Mouse (Mus musculus) G1E-ER4 (cell line): ENCODE results near the gene Inka1. TPM values are rescaled to one million over a fixed set of nuclear protein-coding genes. Genes with fewer than 3 reads are reported as not detected.

Experiments used
- GATA1 ChIP-seq: IDR thresholded peaks from one replicate; pipeline ENCODE4 v1.8.0; 2012; ENCODE audit warnings: low read length, inconsistent platforms
- polyA plus RNA-seq: library from polyadenylated mRNA; stranded (reverse); fragments of >175 nt; gene quantifications from 2 replicates; pipeline ENCODE4 v1.2.3, GENCODE M21; 2012

Inka1 gene
- polyA plus RNA-seq, 1 experiment, result 110 TPM

DNA sequence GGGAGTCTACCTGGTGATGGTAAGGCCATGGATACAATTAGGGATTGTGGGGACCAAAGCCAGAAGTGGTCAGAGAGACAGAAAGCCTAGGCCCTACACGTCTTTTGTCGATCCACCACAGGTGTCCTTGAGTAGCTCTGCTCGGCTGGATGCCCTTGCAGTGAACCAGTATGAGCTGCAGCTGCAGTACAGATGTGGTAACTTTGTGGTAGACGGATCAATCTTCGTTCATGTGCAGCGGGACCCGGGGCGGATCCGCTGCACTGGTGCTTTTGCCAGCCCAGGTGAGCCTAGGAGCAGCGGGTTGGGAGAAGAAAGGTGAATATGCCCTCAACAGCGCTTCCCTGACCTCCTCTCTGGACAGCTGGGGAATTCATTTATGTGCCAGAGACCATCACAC lies 7.3 kb upstream of the Inka1 start:
- no peak for TF ChIP-seq GATA1

DNA sequence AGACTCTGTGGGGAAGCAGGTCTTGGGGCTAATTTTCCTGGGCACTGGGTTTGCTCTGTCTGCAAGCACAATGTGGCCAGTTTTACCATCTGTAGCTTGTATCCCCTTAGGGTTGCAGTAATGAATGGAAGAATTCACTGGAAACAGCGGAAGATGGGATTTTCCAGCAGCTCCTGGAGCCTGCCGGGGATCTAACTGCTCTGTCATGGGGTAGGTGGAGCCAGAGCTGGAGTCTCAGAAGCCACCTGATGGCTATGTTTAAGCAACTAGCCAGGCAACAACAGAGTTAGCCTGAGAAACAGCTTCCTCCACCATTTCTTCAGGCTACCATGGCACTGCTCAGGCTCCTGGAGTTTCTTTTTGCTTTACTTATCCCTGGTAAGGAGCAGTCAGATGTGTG lies 6.5 kb upstream of the Inka1 start, which contains the start of gene Cdhr4:
Gene Cdhr4 (plus strand): TSS at position 301 of the 400 bp plus-strand sequence.
- no peak for TF ChIP-seq GATA1

DNA sequence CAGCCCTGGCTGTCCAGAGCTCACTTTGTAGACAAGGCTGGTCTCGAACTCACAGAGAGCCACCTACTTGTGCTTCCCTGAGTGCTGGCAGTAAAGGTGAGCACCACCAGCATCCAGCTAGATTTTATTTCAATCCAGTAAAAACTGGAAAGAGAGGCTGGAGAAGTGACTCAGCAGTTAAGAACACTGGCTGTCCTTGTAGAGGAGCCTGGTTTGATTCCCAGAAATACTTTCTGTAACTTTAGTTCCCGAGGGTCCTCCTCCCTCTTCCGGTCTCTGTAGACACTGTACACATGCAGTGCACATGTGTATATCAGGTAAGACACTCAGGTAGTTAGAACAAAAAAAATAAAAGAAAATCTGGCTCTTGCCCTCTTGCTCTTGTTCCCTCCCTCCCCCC lies 2.3 kb upstream of the Inka1 start:
- no peak for TF ChIP-seq GATA1

DNA sequence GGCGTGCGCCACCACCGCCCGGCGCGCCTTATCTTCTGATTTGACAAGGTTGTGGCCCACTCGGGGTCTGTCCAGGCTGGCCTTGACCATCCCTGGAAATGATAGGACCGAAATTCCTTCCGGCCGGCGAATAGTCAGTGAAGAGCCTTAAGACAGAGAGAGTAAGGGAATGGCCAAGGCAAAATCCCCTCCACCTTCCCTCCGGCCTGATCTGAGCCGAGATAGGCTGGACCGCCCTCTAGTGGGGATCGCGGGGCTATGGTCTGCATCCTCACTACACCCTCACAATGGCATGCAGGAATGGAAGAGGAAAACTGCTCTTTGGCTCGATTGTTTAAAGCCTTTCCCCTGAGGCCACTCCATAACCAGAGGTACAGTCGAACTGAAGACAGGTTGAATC lies 697 bp upstream of the Inka1 start:
- no peak for TF ChIP-seq GATA1

DNA sequence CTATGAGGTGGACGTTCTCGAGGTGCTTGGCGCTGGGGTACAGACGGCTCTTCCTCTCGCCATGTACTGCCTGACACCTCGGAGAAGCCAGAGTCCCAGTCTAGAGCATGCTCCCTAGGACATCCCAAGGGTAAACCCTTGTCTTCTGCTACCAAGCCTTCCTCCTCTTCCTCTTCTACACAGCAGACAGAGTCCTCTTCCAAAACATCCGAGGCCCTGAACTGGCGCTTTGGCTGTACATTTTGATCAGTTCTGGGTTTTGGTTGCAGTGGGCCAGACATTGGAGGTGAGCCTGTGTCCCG lies 974 bp downstream of the Inka1 start:
- TF ChIP-seq GATA1, result no peak

DNA sequence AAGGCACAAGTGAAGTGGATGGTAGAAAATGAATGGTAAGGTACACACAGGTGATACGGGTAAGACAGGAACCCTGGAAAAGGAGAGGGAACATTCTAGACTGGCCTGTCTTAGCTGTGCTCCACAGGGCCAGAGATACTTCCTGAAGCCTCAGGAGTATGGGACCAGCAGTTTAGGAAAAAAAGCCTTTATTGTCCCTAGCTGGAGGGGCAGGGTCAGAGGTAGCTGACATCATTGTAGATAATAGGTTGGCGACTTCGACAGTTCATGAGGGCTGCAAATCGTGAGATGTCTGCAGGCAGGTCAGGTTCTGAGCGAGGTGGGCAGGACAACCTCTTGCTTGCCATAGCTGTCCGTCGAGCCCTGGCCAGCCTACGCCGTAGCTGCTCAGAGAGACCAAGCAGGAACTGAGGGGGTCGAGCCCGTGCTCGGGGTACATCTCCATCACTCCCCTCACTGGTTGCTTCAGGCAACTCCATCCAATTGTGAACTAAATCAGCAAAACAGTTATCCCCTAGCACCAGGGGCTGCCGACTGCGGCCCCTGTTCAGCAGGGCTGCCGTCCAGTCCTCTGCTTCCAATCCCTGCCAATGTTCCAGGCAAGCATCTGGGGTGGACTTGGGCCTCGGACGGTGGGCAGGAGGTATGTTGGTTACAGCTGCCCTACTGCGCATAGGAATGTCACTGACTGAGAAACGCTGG lies 1.5 kb downstream of the Inka1 start:
- no peak for TF ChIP-seq GATA1

DNA sequence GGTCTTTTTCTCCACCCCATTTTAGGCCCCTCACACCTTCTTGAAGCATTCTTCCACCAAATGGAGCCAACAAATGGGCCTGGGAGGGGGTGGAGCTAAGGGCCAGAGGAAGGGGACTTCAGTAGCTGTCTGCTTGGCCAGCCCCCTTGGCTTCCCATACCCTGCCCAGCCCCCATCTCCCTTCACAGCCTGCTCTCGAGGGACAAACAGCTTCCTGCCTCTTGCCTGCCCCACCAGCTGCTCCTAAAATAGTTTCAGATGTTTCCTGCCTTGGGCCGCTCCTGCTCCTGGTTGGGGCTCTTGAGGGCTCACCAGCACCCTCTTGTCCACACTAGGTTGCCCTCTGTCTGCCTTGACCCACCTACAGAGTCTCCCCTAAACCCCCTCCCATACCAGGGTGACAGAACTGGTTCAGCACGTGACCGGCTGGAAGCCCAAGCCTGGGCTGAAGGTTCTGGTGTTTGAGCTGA lies 2.2 kb downstream of the Inka1 start:
- TF ChIP-seq GATA1, result no peak

DNA sequence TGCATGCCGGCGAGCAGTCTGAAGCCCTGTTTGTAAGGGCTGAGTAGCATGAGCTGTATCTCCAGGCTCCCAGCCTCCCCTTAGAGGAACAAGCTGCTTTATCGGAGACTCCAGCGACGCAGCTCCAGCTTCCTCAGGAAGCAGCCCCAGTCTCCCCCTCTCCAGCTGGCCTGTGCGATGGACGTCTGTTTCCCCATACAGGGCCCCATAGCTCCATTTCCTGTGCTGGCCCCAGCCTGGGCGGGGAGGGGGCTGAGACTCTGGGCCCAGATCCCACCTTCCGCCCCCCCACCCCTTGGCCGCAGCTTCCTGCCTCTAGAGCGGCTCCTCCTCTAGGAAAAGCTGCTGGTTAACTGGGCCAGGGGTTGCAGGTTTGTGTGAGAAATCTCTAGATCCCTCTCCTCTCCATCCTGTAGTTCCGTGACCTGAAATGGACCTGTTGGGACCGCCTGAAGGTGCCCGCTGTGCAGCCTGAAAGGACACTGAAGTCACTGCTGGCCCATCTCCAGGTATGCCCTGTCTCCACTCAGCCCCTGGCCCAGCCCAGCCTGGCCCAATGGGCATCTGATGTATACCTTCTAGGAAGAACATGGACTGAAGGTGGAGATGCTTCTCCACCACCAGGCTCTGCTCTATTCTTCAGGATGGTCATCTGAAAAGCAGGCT lies 2.9 kb downstream of the Inka1 start, which contains the start of gene Gm20661:
Gene Gm20661 (plus strand): TSS at position 378 of the 666 bp plus-strand sequence.
- peak; percentile 54 for TF ChIP-seq GATA1

DNA sequence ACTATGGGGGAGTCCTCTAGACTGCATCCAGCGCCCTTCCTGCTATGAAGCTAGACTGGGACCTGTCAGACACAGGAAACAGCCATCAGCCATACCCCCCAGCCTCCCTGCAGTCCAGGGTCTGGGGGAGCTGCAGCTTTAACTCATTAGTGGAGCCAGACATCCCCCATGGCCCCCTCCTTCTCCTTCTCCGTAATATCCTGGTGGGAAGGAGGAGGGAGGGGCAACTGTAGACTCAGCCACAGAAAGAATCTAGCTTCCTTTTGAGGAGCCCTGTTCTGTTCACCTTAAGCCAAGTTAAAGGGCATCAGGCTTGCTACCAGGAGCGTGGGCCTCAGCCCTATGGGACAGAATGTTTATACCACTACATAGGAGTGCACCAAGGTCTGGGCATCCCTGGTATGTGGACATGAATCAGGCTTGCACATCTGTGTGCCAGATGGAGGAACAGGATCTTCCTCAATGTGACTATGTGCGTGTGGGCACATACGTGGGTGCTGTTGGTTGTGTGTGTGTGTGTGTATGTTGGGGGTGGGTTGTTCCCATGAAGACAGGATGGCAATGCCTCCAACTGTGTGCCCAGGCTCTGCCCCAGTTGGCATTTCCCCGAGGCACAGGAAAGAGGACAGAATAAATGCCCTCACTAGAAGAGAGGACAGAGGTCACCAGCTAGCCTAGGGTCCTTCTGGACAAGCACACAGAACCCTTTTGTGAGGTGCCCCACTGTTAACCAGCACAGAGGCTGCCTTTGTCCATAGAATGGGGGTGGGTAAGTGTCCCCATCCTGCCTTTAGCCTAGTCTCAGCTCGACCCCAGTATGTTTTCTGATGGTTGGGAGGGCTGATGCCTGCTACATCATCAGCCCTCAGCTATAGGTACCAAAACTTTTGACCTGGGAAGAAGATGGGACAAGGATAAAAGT lies 3.7 kb downstream of the Inka1 start:
- TF ChIP-seq GATA1, result no peak

DNA sequence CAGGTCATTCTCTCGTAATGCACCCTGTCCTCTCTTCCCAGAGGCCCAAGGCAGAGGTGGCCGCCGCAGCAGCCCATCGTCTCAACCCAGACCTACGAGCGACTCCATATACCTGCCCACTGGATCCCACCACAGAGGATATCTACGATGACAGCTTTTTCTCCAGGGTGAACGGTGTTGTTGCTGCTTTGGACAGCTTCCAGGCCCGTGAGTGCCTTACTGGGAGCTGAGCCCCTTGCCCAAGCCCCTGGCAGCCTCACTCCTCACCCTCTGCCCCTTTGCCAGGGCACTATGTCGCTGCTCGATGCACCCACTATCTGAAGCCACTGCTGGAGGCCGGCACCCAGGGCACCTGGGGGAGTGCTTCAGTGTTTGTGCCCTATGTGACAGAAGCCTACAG lies 6.9 kb downstream of the Inka1 start:
- TF ChIP-seq GATA1, result no peak

DNA sequence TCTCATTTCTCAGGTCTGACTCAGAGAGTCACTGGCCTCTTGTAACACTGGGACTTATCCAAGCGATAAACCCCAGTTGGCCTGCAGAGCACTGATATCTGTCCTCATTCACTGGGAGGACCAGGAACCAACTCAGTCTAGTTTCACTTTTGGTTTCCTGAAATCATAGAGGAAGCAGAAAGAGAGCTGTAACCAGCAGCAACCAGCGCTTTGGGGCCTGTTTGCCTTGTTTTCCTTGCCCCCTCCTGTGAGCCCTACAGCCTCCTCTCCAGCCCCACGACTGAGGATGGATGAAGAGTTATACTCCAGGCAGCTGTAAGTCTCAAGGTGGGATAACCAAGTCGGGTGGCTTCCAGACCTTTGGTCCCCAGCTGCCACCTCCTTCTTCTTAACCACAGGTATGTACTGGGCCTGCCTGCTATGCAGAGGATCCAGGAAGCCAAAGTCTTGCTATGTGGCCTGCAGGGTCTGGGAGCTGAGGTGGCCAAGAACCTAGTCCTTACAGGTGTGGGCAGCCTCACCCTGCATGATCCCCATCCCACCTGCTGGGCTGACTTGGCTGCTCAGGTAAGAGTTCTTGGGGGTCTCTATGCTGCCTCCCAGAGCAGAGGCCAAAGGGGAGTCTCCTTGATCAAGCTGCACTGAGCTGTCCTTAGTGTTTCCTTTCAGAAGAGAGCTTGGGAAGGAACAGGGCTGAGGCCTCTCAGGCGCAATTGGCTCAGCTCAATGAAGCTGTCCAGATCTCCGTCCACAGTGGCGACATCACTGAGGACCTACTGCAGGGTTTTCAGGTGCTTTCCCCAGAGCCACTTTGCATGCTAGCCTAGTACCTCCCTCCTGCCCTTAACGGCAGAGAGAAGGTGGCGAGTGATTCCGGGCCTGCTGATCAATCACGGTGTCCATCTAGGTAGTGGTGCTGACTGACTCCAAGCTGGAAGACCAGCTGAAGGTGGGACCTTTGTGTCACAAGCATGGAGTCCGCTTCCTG lies 10.0 kb downstream of the Inka1 start, which contains the start of gene Uba7:
Gene Uba7 (plus strand): TSS at position 107 of the 988 bp plus-strand sequence.
- peak; percentile 71 for TF ChIP-seq GATA1

DNA sequence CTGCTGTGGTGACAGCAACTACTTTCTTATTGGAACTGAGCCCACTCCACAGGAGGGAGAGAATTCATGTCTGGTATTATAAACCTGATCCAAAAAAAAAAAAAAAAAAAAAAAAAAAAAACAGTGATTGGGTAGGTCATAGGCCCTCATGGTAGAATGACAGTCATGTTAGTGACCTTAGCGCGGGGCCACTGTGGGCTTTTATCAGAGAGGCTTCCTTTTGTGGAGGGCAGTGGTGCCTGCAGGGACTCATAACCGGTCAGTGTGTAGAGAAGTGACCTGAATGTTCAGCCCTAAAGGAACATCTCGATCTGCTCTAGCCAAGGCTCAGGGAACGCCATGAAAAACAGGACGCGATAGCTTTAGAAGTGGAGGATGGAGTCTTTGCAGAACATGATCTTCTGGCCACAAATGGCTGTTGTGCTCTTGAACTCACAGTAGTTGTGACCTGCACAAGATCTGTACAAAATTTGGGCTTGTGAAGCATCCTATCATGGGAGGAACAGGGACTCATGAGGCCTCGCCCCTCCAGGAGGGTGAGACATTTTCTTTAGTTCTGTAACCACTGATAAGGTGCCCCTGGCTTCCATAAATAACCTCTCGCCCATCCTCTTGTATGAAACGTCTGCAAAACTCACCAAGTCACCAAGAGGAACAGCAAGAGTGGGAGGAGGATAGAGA lies 11.0 kb downstream of the Inka1 start:
- no peak for TF ChIP-seq GATA1

DNA sequence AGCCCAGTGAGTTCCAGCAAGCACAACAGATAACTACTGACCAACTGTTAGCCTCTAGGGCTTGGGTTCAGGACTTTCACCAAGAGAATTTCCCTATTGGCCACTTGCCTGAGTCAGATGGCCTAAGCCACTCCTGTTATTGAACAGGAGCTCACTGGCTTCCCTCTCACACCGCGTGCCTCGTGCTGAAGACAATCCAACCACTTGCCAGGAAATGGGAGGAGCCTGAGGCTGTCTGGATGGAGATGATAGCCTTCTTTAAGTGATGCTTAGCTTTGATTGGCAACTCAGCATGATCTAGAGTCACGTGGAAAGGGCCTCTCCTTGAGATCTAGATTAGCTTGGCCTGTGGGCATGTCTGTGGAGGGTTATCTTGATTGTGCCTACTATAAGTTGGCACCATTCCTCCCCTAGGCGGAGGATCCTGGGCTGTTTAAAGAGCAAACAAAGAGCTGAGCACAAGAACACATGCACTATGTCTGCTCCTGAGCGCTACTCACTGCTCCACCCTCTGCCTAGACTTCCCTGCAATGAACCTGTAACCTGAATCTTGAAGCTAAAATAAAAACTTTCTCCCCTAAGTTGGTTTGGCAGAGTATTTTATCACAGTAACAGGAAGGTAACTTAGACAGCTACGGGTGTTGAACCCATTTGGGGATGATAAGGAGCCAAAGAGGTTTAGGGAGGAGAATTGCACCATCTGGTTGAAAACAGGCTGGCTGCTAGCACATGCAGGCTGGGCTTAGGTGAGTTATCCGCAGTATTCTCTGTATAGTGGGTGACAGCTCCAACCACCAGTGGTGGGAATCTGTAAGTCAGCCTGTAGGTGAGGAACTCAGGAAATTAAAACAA lies 13.8 kb downstream of the Inka1 start:
- TF ChIP-seq GATA1, result peak; percentile 95
